Mouse (Mus musculus): ENCODE results near the gene Rbbp8nl.

GRCm38 (mm10) chr2:180235788-180236187 is 53.9 kb downstream of the Rbbp8nl start:
- TF ChIP-seq CTCF (IDR thresholded peaks at IDR 0.05; ENCODE audit: borderline replicate concordance, insufficient read depth, low read depth, low read length) (no peak), POLR2A (IDR thresholded peaks at IDR 0.05; ENCODE audit: borderline replicate concordance, insufficient read depth, low read length) (no peak)
